Mouse (Mus musculus) liver, embryonic 14.5 days (tissue): ENCODE data around the gene Per3.

Source experiments
- CTCF ChIP-seq: IDR thresholded peaks from 2 replicates; pipeline ENCODE4 v1.5.1; 2016; ENCODE audit warnings: antibody characterized with exemption, low read depth, control low read depth
- EP300 ChIP-seq: IDR thresholded peaks from 2 replicates; pipeline ENCODE4 v1.6.1; 2016; ENCODE audit warnings: antibody characterized with exemption, low read depth

- TF ChIP-seq CTCF (no peak), EP300 (no peak)
Measured at GRCm38 (mm10) chr4:150956369-150957105, 87.9 kb downstream of the Per3 start.
